Mouse (Mus musculus) myocyte (in vitro differentiated cells): Measurements from ENCODE around the gene Aspa. TPM values are rescaled to one million over a fixed set of nuclear protein-coding genes. Genes with fewer than 3 reads are reported as not detected.

Experiments used
- H3K27me3 ChIP-seq: one replicate; pipeline ENCODE4 v1.6.1; 2011; ENCODE audit not compliant: control insufficient read depth, insufficient read depth, insufficient read length
- H3K36me3 ChIP-seq: one replicate; pipeline ENCODE4 v1.6.1; 2011; ENCODE audit not compliant: control insufficient read depth, insufficient read depth
- H3K4me2 ChIP-seq: one replicate; pipeline ENCODE4 v1.6.1; 2011; ENCODE audit warnings: low read depth, control low read depth
- H3K4me3 ChIP-seq: one replicate; pipeline ENCODE4 v1.5.1; 2011; ENCODE audit warnings: mild to moderate bottlenecking, control low read depth, moderate library complexity
- H3K79me2 ChIP-seq: one replicate; pipeline ENCODE4 v1.6.1; 2011; ENCODE audit not compliant: control insufficient read depth, insufficient read depth
- H3ac ChIP-seq: one replicate; pipeline ENCODE4 v1.6.1; 2011; ENCODE audit not compliant: control insufficient read depth, insufficient read length
- CEBPB ChIP-seq: IDR thresholded peaks from 2 replicates; pipeline ENCODE4 v1.6.1; 2011; ENCODE audit warnings: mild to moderate bottlenecking, moderate library complexity; ENCODE audit not compliant: poor library complexity, insufficient read depth, severe bottlenecking
- E2F4 ChIP-seq: IDR thresholded peaks from one replicate; pipeline ENCODE4 v1.6.1; 2011; ENCODE audit warnings: mild to moderate bottlenecking, control low read depth, moderate library complexity; ENCODE audit not compliant: insufficient read depth
- MAX ChIP-seq: IDR thresholded peaks from one replicate; pipeline ENCODE4 v1.6.1; 2011; ENCODE audit warnings: low read depth, mild to moderate bottlenecking, control low read depth
- MYOD1 ChIP-seq, 3 experiments: IDR thresholded peaks; one replicate each; pipeline ENCODE4 v1.6.1; 2011; ENCODE audit warnings: control low read depth in 2 of 3, low read depth in 2 of 3, mild to moderate bottlenecking in 2 of 3, moderate library complexity in 1 of 3; ENCODE audit not compliant: insufficient read length in 2 of 3, control insufficient read depth in 1 of 3
- MYOG ChIP-seq, 3 experiments: IDR thresholded peaks; one replicate each; pipeline ENCODE4 v1.6.1; 2011; ENCODE audit warnings: control low read depth in 2 of 3, low read depth in 2 of 3, mild to moderate bottlenecking in 2 of 3; ENCODE audit not compliant: insufficient read length in 2 of 3, control insufficient read depth in 1 of 3, insufficient read depth in 1 of 3
- POLR2A ChIP-seq: IDR thresholded peaks from one replicate; pipeline ENCODE4 v1.6.1; 2011; ENCODE audit warnings: low read depth, mild to moderate bottlenecking, control low read depth, moderate library complexity; ENCODE audit not compliant: insufficient read length
- POLR2AphosphoS2 ChIP-seq: IDR thresholded peaks from one replicate; pipeline ENCODE4 v1.6.1; 2011; ENCODE audit warnings: low read depth, control low read depth; ENCODE audit not compliant: insufficient read length
- REST ChIP-seq: IDR thresholded peaks from one replicate; pipeline ENCODE4 v1.6.1; 2011; ENCODE audit warnings: mild to moderate bottlenecking, control low read depth, moderate library complexity; ENCODE audit not compliant: insufficient read depth, insufficient read length
- SRF ChIP-seq: IDR thresholded peaks from one replicate; pipeline ENCODE4 v1.6.1; 2011; ENCODE audit warnings: low read depth; ENCODE audit not compliant: control insufficient read depth, insufficient read length
- TCF12 ChIP-seq: IDR thresholded peaks from one replicate; pipeline ENCODE4 v1.6.1; 2011; ENCODE audit warnings: mild to moderate bottlenecking, control low read depth; ENCODE audit not compliant: poor library complexity, insufficient read depth, severe bottlenecking
- TCF3 ChIP-seq: IDR thresholded peaks from one replicate; pipeline ENCODE4 v1.6.1; 2011; ENCODE audit warnings: low read depth, control low read depth; ENCODE audit not compliant: insufficient read length
- USF1 ChIP-seq: IDR thresholded peaks from one replicate; pipeline ENCODE4 v1.6.1; 2011; ENCODE audit warnings: low read depth, mild to moderate bottlenecking, control low read depth, moderate library complexity
- polyA plus RNA-seq: library from polyadenylated mRNA; unstranded; fragments of >200 nt; fragmentation: generic; extraction: Trizol; gene quantifications from one replicate; pipeline ENCODE4 v1.2.1, GENCODE M21; 2012; ENCODE audit warnings: missing spikeins

Aspa gene
- polyA plus RNA-seq, 1 experiment, result 5.3 TPM

DNA sequence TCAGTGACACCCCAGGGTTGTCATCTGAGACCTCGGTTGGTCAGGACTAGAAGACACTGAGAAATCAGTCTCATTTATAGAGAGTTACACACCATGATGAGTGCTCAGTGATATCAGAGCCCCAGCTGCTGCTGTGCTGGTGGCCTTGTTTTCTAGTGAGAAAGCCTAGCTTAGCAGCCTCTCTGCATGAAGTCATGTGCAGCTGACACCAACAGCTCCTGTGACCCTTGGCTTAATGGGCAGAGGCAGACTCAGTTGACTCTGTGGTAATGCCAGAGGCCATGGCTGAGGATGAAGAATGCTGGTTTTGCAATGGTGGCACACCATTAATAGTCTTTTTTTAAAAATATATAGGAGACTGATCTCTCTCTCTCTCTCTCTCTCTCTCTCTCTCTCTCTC is 39.8 kb downstream of the Aspa start:
- Histone ChIP-seq H3K79me2 (no peaks in the 10 kb centered on the region), H3K27me3 (no peaks in the 10 kb centered on the region), H3ac (no peak overlapping the region), H3K36me3 (no peaks in the 10 kb centered on the region), H3K4me2 (no peak overlapping the region), H3K4me3 (no peak overlapping the region)
- TF ChIP-seq TCF3, result no peak
- no peak for TF ChIP-seq CEBPB
- no peak for TF ChIP-seq REST
- no peak for TF ChIP-seq MAX
- TF ChIP-seq USF1, result no peak
- no peak for TF ChIP-seq POLR2AphosphoS2
- TF ChIP-seq MYOD1 (IDR thresholded peaks at IDR 0.05; ENCODE audit: control insufficient read depth in 1 of 3, insufficient read length in 2 of 3, low read depth in 2 of 3), result no peak
- TF ChIP-seq SRF, result no peak
- no peak for TF ChIP-seq TCF12
- TF ChIP-seq E2F4, result no peak
- no peak for TF ChIP-seq POLR2A
- TF ChIP-seq MYOG (IDR thresholded peaks at IDR 0.05; ENCODE audit: control insufficient read depth in 1 of 3, insufficient read depth in 1 of 3, insufficient read length in 2 of 3, low read depth in 2 of 3), result no peak

GRCm38 (mm10) chr11:73284351-73284750 is 45.0 kb downstream of the Aspa start:
- H3K4me3 ChIP-seq, result no peak overlapping the region
- no peaks in the 10 kb centered on the region for H3K27me3 ChIP-seq
- H3K79me2 ChIP-seq, result no peaks in the 10 kb centered on the region
- TF ChIP-seq E2F4, result no peak
- TF ChIP-seq CEBPB, result peak; percentile 81
- H3ac ChIP-seq, result no peak overlapping the region
- no peaks in the 10 kb centered on the region for H3K36me3 ChIP-seq
- H3K4me2 ChIP-seq, result peak overlapping the region; percentile 30

- Histone ChIP-seq H3K4me2 (peak overlapping the region; percentile 30), H3K27me3 (no peaks in the 10 kb centered on the region), H3K79me2 (no peaks in the 10 kb centered on the region), H3ac (no peak overlapping the region), H3K36me3 (no peaks in the 10 kb centered on the region), H3K4me3 (no peak overlapping the region)
- TF ChIP-seq MAX (no peak), E2F4 (no peak), SRF (no peak), CEBPB (0 out of 2 replicates have a peak, but pooled peaks have one; percentile 37)
Observed at GRCm38 (mm10) chr11:73283926-73284325, 45.5 kb downstream of the Aspa start.

GRCm38 (mm10) chr11:73283369-73283768 is 46.0 kb downstream of the Aspa start:
- no peak overlapping the region for H3ac ChIP-seq
- no peak for TF ChIP-seq MYOD1 (IDR thresholded peaks at IDR 0.05; ENCODE audit: control insufficient read depth in 1 of 3, insufficient read length in 2 of 3, low read depth in 2 of 3)
- no peak for TF ChIP-seq POLR2AphosphoS2
- TF ChIP-seq MYOG (IDR thresholded peaks at IDR 0.05; ENCODE audit: control insufficient read depth in 1 of 3, insufficient read depth in 1 of 3, insufficient read length in 2 of 3, low read depth in 2 of 3), result no peak
- no peak for TF ChIP-seq TCF12
- no peak for TF ChIP-seq TCF3
- TF ChIP-seq POLR2A, result no peak
- TF ChIP-seq USF1, result no peak
- no peak for TF ChIP-seq CEBPB
- no peak for TF ChIP-seq E2F4
- TF ChIP-seq REST, result no peak
- TF ChIP-seq MAX, result no peak
- TF ChIP-seq SRF, result no peak
- no peak overlapping the region for H3K4me2 ChIP-seq
- no peaks in the 10 kb centered on the region for H3K79me2 ChIP-seq
- no peaks in the 10 kb centered on the region for H3K36me3 ChIP-seq
- no peaks in the 10 kb centered on the region for H3K27me3 ChIP-seq
- no peak overlapping the region for H3K4me3 ChIP-seq

DNA sequence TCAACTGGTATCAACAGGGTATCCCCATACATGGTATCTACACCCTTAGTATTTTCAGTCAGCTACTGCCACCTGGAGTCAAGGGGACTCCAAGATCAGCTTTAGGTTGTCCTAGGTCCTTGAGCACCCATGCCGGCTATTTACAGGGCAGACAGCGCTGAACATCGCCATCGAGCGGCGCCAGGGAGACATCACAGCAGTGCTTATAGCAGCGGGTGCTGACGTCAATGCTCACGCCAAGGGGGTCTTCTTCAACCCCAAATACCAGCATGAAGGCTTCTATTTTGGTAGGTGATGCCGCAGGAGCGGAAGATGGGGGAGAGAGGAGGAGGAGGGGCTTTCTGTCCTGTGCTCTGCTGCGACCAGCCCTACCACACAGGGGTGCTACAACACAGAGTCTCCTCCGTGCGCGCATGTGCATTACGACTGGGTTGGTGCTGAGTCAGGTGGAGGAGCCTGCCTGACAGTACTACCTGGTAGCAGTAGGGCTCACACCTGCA is 47.8 kb downstream of the Aspa start:
- no peak overlapping the region for H3K4me3 ChIP-seq
- H3K4me2 ChIP-seq, result no peak overlapping the region
- no peak overlapping the region for H3ac ChIP-seq
- no peaks in the 10 kb centered on the region for H3K36me3 ChIP-seq
- TF ChIP-seq MYOD1 (IDR thresholded peaks at IDR 0.05; ENCODE audit: control insufficient read depth in 1 of 3, insufficient read length in 2 of 3, low read depth in 2 of 3) (no peak), TCF12 (no peak), POLR2A (no peak), POLR2AphosphoS2 (no peak), REST (no peak), SRF (no peak), MYOG (IDR thresholded peaks at IDR 0.05; ENCODE audit: control insufficient read depth in 1 of 3, insufficient read depth in 1 of 3, insufficient read length in 2 of 3, low read depth in 2 of 3) (no peak), USF1 (no peak), MAX (no peak), CEBPB (no peak), E2F4 (no peak), TCF3 (no peak)
- H3K27me3 ChIP-seq, result no peaks in the 10 kb centered on the region
- no peaks in the 10 kb centered on the region for H3K79me2 ChIP-seq
